Mouse (Mus musculus) heart, postnatal 4 days (tissue): ENCODE measurements around the gene Glg1. TPM values are rescaled to one million over a fixed set of nuclear protein-coding genes. Genes with fewer than 3 reads are reported as not detected.

Experiments used
- DNase-seq: peaks from one replicate; pipeline ENCODE4 v3.0.0; 2021
- microRNA-seq, 2 experiments: library from miRNA; unstranded; fragments of <30 nt; microRNA quantifications; one replicate each; pipeline ENCODE4 v1.2.0; 2021 to 2022
- total RNA-seq, 2 experiments: library from RNA; stranded (reverse); gene quantifications; 2 replicates each; pipeline ENCODE4 v1.2.3; 2021

Gene Glg1
- total RNA-seq, 2 experiments from 2014 or later: 107 TPM

DNA sequence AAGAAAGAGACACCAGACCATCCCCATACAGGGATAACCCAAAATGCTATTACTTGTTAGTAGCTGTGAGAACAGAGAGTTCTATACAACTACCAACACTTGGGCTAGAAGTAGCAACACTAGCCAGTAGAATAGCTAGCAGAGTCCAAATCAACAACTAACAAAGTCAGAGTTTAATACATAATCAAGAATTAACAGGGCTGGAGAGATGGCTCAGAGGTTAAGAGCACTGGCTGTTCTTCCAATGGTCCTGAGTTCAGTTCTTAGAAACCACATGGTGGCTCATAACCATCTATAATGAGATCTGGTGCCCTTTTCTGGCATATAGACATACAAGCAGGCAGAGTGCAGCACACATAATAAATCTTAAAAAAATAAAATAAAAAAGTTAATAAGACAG is 116.5 kb downstream of the Glg1 start:
- no peak for DNase-seq

DNA sequence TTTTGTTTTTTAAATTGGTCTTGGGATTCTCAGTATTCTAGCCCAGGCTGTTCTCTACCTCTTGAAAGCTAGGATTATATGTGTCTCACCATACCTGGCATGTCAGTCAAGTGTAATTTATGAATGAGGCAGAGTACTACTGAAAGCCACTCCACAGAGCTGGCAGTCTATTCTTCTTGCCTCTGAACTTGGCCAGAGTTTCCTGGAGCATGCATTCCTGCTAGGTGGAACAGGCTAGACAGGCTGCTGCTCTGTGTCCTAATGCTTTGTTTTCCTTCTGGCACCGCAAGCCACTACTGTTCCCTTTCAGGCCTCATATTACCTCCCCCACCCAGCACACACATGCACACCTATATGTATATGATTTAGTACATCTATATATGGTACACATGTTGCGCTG is 128.3 kb downstream of the Glg1 start:
- no peak for DNase-seq

DNA sequence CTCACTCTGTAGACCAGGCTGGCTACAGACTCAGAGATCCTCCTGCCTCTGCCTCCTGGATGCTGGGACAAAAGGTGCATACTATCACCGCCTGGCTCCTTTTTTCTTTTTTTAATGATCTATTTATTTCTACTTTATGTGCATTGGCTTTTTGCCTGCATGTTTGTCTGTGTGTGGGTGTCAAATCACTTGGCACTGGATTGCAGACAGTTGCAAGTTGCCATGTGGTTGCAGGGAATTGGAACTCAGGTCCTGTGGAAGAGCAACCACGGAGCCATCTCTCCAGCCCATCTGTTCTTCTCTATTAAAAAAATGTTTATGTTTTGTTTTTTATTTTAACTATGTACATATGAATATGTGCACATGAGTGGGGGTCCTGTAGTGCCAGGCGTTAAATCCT is 139.5 kb downstream of the Glg1 start:
- DNase-seq: no peak

GRCm38 (mm10) chr8:111114891-111115290 is 144.1 kb downstream of the Glg1 start:
- no peak for DNase-seq

Small RNAs within 50 kb of the gene (microRNA-seq; reads per million reads assigned to microRNA genes)
- gene Gm23193: 0 reads per million in 2 experiments

Other genes with a start within 250 kb of the Glg1 start
- gene Ddx19b, start 227.5 kb downstream of the Glg1 start, total RNA-seq: 10 to 100 TPM; 11.8 to 13.1 TPM
- gene Aars, start 226.1 kb downstream of the Glg1 start, total RNA-seq: 10 to 100 TPM; 50.0 to 55.8 TPM
- gene Exosc6, start 202.9 kb downstream of the Glg1 start, total RNA-seq: not detected
- not detected for gene Clec18a, start 166.8 kb downstream of the Glg1 start, total RNA-seq
- gene Pdpr, start 164.6 kb downstream of the Glg1 start, total RNA-seq: 10 to 100 TPM; 51.7 to 54.3 TPM
- gene Rfwd3, start 41.0 kb upstream of the Glg1 start, total RNA-seq: 10 to 100 TPM; 28.4 to 30.5 TPM
- 1 to 10 TPM; 4.3 to 4.7 TPM for gene Mlkl, start 79.0 kb upstream of the Glg1 start, total RNA-seq
- under 1 TPM; 0.17 to 0.52 TPM for gene Fa2h, start 134.6 kb upstream of the Glg1 start, total RNA-seq